Mouse (Mus musculus) hindbrain, embryonic 11.5 days (tissue): ENCODE measurements at regions not wholly inside any gene's neighbourhood (a gene's known extent, or its start where the extent isn't known, plus 50 kb on each side); places are given as distances from the start of the nearest gene placed in this dataset.
"Not testable (repeated sequence)": the region's sequence is repeated elsewhere in the genome, so short reads cannot be mapped to it uniquely, and the experiment has no call there.

Source experiments
- ATAC-seq: fragments of 200-750 bp; cut with Nextera tagmentation; 2 replicates; pipeline ENCODE4 v1.8.0; 2017; ENCODE audit warnings: mild to moderate bottlenecking, moderate TSS enrichment, moderate library complexity; ENCODE audit not compliant: low FRiP score
- DNase-seq: peaks from one replicate; pipeline ENCODE4 v3.0.0-alpha.2; 2015; ENCODE audit warnings: low spot score
- H3K27ac ChIP-seq: fragments of 300-500 bp; sonication (generic); 2 replicates; pipeline ENCODE4 v1.5.1; 2014; ENCODE audit warnings: mild to moderate bottlenecking, low read depth, low read length
- H3K27me3 ChIP-seq: fragments of 300-500 bp; sonication (generic); 2 replicates; pipeline ENCODE4 v1.6.1; 2014; ENCODE audit warnings: mild to moderate bottlenecking, low read length, moderate library complexity, mixed read lengths; ENCODE audit not compliant: control insufficient read depth, insufficient read depth
- H3K36me3 ChIP-seq: fragments of 300-500 bp; sonication (generic); 2 replicates; pipeline ENCODE4 v1.6.1; 2014; ENCODE audit warnings: mild to moderate bottlenecking, low read length, moderate library complexity, mixed read lengths; ENCODE audit not compliant: control insufficient read depth, insufficient read depth
- H3K4me1 ChIP-seq: fragments of 300-500 bp; sonication (generic); replicated peaks from 2 replicates; pipeline ENCODE4 v1.6.1; 2014; ENCODE audit warnings: low read length, mixed read lengths; ENCODE audit not compliant: control insufficient read depth, insufficient read depth
- H3K4me2 ChIP-seq: fragments of 300-500 bp; sonication (generic); replicated peaks from 2 replicates; pipeline ENCODE4 v1.6.1; 2014; ENCODE audit warnings: mild to moderate bottlenecking, low read depth, low read length
- H3K4me3 ChIP-seq: fragments of 300-500 bp; sonication (generic); 2 replicates; pipeline ENCODE4 v1.5.1; 2014; ENCODE audit warnings: low read depth, low read length
- H3K9ac ChIP-seq: fragments of 300-500 bp; sonication (generic); 2 replicates; pipeline ENCODE4 v1.6.1; 2014; ENCODE audit warnings: low read depth, low read length
- H3K9me3 ChIP-seq: fragments of 300-500 bp; sonication (generic); 2 replicates; pipeline ENCODE4 v1.6.1; 2016; ENCODE audit warnings: low read length; ENCODE audit not compliant: control insufficient read depth
- WGBS: fragments of 180-500 bp; shearing (Covaris S2); extraction: QIAGEN DNeasy Blood & Tissue Kit; methylation state at CpG from one replicate; pipeline ENCODE4 v1.1.7; 2014; 5-methylcytosine and 5-hydroxymethylcytosine counted together

DNA sequence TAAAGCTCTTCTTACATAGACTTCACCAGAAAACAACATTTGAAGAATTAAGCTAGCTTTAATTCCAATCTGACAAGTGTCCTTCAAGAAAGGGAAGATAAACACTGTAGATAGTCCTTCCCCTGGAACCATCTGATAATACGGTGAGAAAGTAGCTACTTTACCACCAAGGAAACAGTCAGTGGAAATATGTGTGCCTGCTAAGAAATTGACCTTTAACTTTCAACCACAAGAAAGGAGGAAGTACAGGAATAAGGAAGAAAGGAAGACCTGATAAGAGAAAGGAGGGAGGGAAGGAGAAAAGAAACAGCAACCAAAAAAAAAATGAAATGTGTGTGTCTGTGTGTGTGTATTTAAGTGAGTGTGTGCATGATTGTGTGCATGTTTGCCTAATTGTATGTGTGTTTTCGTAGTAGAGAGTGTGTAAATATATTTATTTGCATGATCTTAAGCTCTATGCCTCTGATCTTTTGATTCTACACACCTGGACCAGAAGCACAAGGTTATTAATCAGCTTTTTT is 831.3 kb downstream of the Pla2g4a start:
- no peaks in the 10 kb centered on the region for H3K27me3 ChIP-seq
- H3K4me3 ChIP-seq, result no peak overlapping the region
- no peak overlapping the region for H3K9ac ChIP-seq
- ATAC-seq, result no peak
- H3K4me1 ChIP-seq, result no peaks in the 10 kb centered on the region
- no peaks in the 10 kb centered on the region for H3K9me3 ChIP-seq
- no peak for DNase-seq
- no peak overlapping the region for H3K4me2 ChIP-seq
- no peaks in the 10 kb centered on the region for H3K36me3 ChIP-seq
- 82% methylated on average over 2 of the region's 2 CpGs for WGBS
- no peak overlapping the region for H3K27ac ChIP-seq

DNA sequence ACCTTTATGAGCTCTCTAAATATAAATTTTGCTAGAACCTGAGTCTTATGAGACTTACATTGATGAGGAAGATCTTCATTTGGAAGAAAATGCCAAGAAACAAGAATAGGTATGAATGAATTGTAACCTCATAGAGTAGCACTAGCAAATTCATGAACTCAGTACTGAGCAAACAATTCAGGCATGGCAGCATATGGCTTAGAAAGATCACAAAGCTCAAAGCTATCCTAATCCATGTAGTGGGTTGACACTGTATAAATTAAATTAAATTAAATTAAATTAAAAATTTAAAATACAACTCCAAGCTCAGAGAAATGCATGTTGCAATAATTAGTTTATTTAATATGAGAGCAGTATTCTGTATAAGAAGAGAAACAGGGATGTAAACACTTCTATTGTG is 832.0 kb downstream of the Pla2g4a start:
- Histone ChIP-seq H3K9ac (no peak overlapping the region), H3K36me3 (no peaks in the 10 kb centered on the region), H3K4me1 (no peaks in the 10 kb centered on the region), H3K4me2 (no peak overlapping the region), H3K27me3 (no peaks in the 10 kb centered on the region), H3K4me3 (no peak overlapping the region), H3K9me3 (no peaks in the 10 kb centered on the region), H3K27ac (no peak overlapping the region)
- ATAC-seq (no peak), DNase-seq (no peak)

DNA sequence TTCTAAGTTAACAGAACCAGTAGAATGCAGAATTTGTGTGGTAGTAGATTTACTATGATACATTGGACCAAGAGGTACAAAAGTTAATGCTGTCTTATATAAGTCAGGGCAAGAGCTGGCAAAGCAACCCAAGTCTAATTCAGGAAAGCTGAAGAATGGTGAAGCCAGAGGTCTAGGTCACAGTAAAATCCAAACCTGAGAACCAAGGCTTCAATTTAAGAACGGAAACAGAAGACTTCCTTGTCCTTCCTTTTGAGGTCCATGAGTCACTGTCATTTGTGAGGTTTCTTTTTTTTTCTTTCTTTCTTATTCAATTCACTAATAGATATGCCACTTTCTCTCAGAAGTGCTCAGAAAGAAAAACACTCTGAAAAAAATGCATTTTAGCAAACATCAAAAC is 833.4 kb downstream of the Pla2g4a start:
- DNase-seq (no peak), ATAC-seq (no peak)
- Histone ChIP-seq H3K9me3 (no peaks in the 10 kb centered on the region), H3K36me3 (no peaks in the 10 kb centered on the region), H3K4me1 (no peaks in the 10 kb centered on the region), H3K27ac (no peak overlapping the region), H3K9ac (no peak overlapping the region), H3K4me2 (no peak overlapping the region), H3K4me3 (no peak overlapping the region), H3K27me3 (no peaks in the 10 kb centered on the region)
- WGBS, result 79% methylated on average over 1 of the region's 1 CpGs

DNA sequence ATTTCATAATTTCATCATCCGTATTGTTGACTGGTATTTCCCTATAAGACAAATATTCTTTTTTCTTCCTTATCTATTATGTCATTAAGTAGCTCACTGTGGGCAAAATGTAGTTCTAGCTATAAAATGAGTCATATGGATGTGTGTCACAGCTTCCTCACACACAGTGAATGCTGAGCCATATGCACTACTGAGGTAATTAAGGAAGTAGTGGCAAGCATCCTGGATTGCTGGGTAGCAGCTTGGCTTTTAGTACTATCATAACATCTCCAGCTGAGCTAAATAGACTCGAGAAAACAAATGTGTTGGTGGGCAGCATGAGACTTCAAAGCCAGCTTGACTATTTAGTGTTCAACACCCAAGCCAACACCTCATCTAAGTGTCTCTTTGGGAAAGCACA is 857.7 kb downstream of the Pla2g4a start:
- Histone ChIP-seq H3K9ac (no peak overlapping the region), H3K9me3 (no peaks in the 10 kb centered on the region), H3K36me3 (no peaks in the 10 kb centered on the region), H3K27me3 (no peaks in the 10 kb centered on the region), H3K27ac (no peak overlapping the region), H3K4me2 (no peak overlapping the region), H3K4me3 (no peak overlapping the region), H3K4me1 (no peaks in the 10 kb centered on the region)
- ATAC-seq (no peak), DNase-seq (no peak)
- 87% methylated on average over 2 of the region's 2 CpGs for WGBS

DNA sequence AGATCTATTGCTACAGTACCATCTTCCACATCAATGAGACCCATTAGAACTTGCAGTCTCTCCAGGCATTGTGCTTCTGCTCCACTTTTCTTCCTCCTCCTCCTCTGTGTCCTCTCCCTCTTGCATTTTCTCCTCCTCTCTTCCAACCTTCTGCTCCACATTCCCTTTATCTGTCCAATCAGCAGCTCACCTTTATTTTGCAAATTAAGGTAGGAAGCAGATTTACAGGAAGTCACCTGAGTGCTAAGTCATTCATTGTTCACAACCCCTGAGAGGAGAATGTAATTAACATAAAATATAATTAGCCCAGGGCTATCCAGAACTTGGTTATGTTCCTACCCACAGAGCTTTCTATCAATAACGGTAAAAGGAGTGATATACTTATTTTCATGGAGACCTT is 863.7 kb downstream of the Pla2g4a start:
- Histone ChIP-seq H3K36me3 (no peaks in the 10 kb centered on the region), H3K4me2 (no peak overlapping the region), H3K27me3 (no peaks in the 10 kb centered on the region), H3K27ac (no peak overlapping the region), H3K9me3 (no peaks in the 10 kb centered on the region), H3K4me3 (no peak overlapping the region), H3K4me1 (no peaks in the 10 kb centered on the region), H3K9ac (no peak overlapping the region)
- WGBS, result 91% methylated on average over 1 of the region's 1 CpGs
- ATAC-seq, result no peak
- no peak for DNase-seq

DNA sequence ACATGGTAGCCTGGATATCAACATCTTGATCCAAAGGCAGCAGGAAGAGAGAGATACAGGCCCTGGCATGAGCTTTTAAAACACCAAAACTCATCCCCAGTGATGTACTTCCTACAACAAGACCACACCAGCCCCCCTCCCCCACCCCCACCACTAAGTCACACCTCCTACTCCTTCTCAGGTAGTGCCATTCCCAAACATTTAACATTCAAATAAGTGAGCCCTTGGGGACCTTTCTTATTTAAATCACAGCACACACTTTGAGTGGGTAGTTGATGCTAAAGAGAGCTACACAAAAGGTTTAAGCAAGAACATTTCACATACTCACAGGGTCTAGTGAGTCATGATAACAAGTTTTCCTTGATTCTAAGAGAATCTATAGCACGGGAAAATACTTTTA is 886.4 kb downstream of the Pla2g4a start:
- Histone ChIP-seq H3K4me2 (no peak overlapping the region), H3K4me1 (no peaks in the 10 kb centered on the region), H3K27me3 (no peaks in the 10 kb centered on the region), H3K4me3 (no peak overlapping the region), H3K9ac (no peak overlapping the region), H3K9me3 (no peaks in the 10 kb centered on the region), H3K27ac (no peak overlapping the region), H3K36me3 (no peaks in the 10 kb centered on the region)
- 85% methylated on average over 1 of the region's 1 CpGs for whole genome bisulfite sequencing
- DNase-seq (no peak), ATAC-seq (no peak)

DNA sequence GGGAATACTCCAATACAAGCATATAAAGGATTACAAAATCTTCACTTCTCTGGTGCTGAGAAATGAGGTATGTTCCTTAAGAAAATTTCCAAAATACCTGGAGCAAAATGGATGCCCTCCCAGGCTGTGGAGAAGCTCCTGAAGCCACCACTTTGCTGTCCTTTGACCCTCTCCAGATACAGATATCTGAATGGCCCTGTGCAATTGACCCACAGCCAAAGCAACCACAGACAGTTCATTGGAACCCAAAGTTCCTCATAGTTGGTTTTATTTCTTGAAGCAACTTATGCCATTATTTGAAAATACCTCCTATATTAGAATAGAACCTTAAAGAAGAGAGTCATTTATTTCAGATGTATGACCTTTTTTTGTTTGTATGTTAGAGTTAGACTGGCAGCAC is 891.5 kb downstream of the Pla2g4a start:
- DNase-seq (no peak), ATAC-seq (no peak)
- Histone ChIP-seq H3K4me2 (no peak overlapping the region), H3K4me1 (no peaks in the 10 kb centered on the region), H3K36me3 (no peaks in the 10 kb centered on the region), H3K27ac (no peak overlapping the region), H3K27me3 (no peaks in the 10 kb centered on the region), H3K9me3 (no peaks in the 10 kb centered on the region), H3K4me3 (no peak overlapping the region), H3K9ac (no peak overlapping the region)

DNA sequence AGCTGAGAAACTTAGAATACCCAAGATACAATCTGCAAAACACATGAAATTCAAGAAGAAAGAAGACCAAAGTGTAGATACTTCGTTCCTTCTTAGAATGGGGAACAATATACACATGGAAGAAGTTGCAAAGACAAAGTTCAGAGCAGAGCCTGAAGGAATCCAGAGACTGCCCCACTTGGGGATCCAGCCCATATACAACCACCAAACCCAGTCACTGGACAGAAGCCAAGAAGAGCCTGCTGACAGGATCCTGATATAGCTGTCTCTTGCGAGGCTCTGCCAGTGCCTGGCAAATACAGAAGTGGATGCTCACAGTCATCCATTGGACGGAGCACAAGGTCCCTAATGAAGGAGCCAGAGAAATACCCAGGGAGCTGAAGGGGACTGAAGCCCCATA is 898.1 kb downstream of the Pla2g4a start:
- not testable (repeated sequence) for H3K9me3 ChIP-seq, H3K9ac ChIP-seq, DNase-seq, H3K27ac ChIP-seq, ATAC-seq, H3K4me1 ChIP-seq, H3K36me3 ChIP-seq, H3K4me2 ChIP-seq, H3K27me3 ChIP-seq, H3K4me3 ChIP-seq
- 92% methylated on average over 3 of the region's 3 CpGs for WGBS

DNA sequence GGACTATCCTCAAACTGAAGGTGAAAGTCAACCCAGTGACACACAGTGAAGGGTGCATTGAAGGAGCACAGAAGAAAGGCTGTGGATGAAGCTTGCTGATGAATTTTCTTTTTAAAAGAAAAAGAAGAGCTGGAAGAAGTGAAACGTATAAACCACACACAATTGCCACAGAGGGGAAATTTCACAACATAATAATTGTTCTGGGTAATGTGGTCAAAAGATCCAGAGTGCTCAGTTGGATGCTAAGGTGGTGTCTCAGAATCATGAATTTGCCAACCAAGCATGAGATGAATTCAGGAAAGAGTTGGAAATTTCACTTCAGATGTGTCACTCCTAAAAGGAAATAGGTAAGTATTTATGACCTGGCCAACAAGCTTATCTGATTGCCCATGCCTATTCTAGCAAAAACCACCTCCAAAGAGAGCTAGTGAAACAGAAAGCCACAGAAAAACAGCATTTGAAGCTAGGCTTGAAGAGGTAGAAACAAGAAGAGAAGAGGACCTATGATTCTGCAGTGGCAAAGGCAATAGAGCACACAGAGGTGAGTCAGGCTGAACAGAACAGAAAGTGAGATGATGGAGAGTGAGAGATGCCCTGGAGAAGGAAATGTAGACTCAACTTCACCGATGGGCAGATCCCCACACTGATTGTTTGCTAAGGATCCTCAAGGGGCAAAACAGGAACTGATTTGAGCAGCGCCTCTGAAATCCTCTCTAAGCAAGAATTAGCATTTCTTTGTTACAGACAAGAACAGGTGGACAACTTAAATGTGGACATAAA is 922.7 kb downstream of the Pla2g4a start:
- no peak overlapping the region for H3K4me2 ChIP-seq
- H3K27ac ChIP-seq, result no peak overlapping the region
- no peak overlapping the region for H3K9ac ChIP-seq
- no peak overlapping the region for H3K4me3 ChIP-seq
- no peaks in the 10 kb centered on the region for H3K27me3 ChIP-seq
- WGBS, result 82% methylated on average over 3 of the region's 3 CpGs
- H3K4me1 ChIP-seq, result no peaks in the 10 kb centered on the region
- DNase-seq (no peak), ATAC-seq (no peak)
- no peaks in the 10 kb centered on the region for H3K9me3 ChIP-seq
- no peaks in the 10 kb centered on the region for H3K36me3 ChIP-seq
